Mouse (Mus musculus) olfactory bulb, adult 2 months (tissue): ENCODE results near the gene Rccd1.
A peak's percentile ranks its signal among the peaks of the same experiment; 100 is the strongest.

Experiments used
- CTCF ChIP-seq: fragments of 200-500 bp; IDR thresholded peaks from 2 replicates; pipeline ENCODE4 v1.5.1; 2012; ENCODE audit warnings: low read depth, mild to moderate bottlenecking, low read length, moderate library complexity; ENCODE audit not compliant: insufficient read depth
- POLR2A ChIP-seq: fragments of 200-500 bp; IDR thresholded peaks from 2 replicates; pipeline ENCODE4 v1.6.1; 2012; ENCODE audit warnings: mild to moderate bottlenecking, low read depth, low read length, moderate library complexity; ENCODE audit not compliant: insufficient read depth

- TF ChIP-seq CTCF (peak; percentile 84), POLR2A (peak; percentile 84)
Measured at GRCm38 (mm10) chr7:80342858-80343257, 18.6 kb upstream of the Rccd1 start, which contains the start of gene Hddc3.
